Mouse (Mus musculus) myocyte (in vitro differentiated cells): ENCODE measurements around the gene Gprin3.

ENCODE experiments used
- CEBPB ChIP-seq: IDR thresholded peaks from 2 replicates; pipeline ENCODE4 v1.6.1; 2011; ENCODE audit warnings: mild to moderate bottlenecking, moderate library complexity; ENCODE audit not compliant: poor library complexity, insufficient read depth, severe bottlenecking
- E2F4 ChIP-seq: IDR thresholded peaks from one replicate; pipeline ENCODE4 v1.6.1; 2011; ENCODE audit warnings: mild to moderate bottlenecking, control low read depth, moderate library complexity; ENCODE audit not compliant: insufficient read depth
- MAX ChIP-seq: IDR thresholded peaks from one replicate; pipeline ENCODE4 v1.6.1; 2011; ENCODE audit warnings: low read depth, mild to moderate bottlenecking, control low read depth
- MYOD1 ChIP-seq, 3 experiments: IDR thresholded peaks; one replicate each; pipeline ENCODE4 v1.6.1; 2011; ENCODE audit warnings: control low read depth in 2 of 3, low read depth in 2 of 3, mild to moderate bottlenecking in 2 of 3, moderate library complexity in 1 of 3; ENCODE audit not compliant: insufficient read length in 2 of 3, control insufficient read depth in 1 of 3
- MYOG ChIP-seq, 3 experiments: IDR thresholded peaks; one replicate each; pipeline ENCODE4 v1.6.1; 2011; ENCODE audit warnings: control low read depth in 2 of 3, low read depth in 2 of 3, mild to moderate bottlenecking in 2 of 3; ENCODE audit not compliant: insufficient read length in 2 of 3, control insufficient read depth in 1 of 3, insufficient read depth in 1 of 3
- POLR2A ChIP-seq: IDR thresholded peaks from one replicate; pipeline ENCODE4 v1.6.1; 2011; ENCODE audit warnings: low read depth, mild to moderate bottlenecking, control low read depth, moderate library complexity; ENCODE audit not compliant: insufficient read length
- POLR2AphosphoS2 ChIP-seq: IDR thresholded peaks from one replicate; pipeline ENCODE4 v1.6.1; 2011; ENCODE audit warnings: low read depth, control low read depth; ENCODE audit not compliant: insufficient read length
- REST ChIP-seq: IDR thresholded peaks from one replicate; pipeline ENCODE4 v1.6.1; 2011; ENCODE audit warnings: mild to moderate bottlenecking, control low read depth, moderate library complexity; ENCODE audit not compliant: insufficient read depth, insufficient read length
- SRF ChIP-seq: IDR thresholded peaks from one replicate; pipeline ENCODE4 v1.6.1; 2011; ENCODE audit warnings: low read depth; ENCODE audit not compliant: control insufficient read depth, insufficient read length
- TCF12 ChIP-seq: IDR thresholded peaks from one replicate; pipeline ENCODE4 v1.6.1; 2011; ENCODE audit warnings: mild to moderate bottlenecking, control low read depth; ENCODE audit not compliant: poor library complexity, insufficient read depth, severe bottlenecking
- USF1 ChIP-seq: IDR thresholded peaks from one replicate; pipeline ENCODE4 v1.6.1; 2011; ENCODE audit warnings: low read depth, mild to moderate bottlenecking, control low read depth, moderate library complexity

- TF ChIP-seq E2F4 (no peak), POLR2A (no peak), MYOD1 (IDR thresholded peaks at IDR 0.05; ENCODE audit: control insufficient read depth in 1 of 3, insufficient read length in 2 of 3, low read depth in 2 of 3) (no peak), REST (no peak), TCF12 (no peak), POLR2AphosphoS2 (no peak), MAX (no peak), SRF (no peak), USF1 (no peak), CEBPB (no peak), MYOG (IDR thresholded peaks at IDR 0.05; ENCODE audit: control insufficient read depth in 1 of 3, insufficient read depth in 1 of 3, insufficient read length in 2 of 3, low read depth in 2 of 3) (no peak)
These were observed 30.0 kb upstream of the Gprin3 start for GRCm38 (mm10) chr6:59456116-59456515.
